Mouse (Mus musculus): ENCODE measurements around the gene Dnaaf3.

- TF ChIP-seq CTCF (IDR thresholded peaks at IDR 0.05; ENCODE audit: control insufficient read depth, insufficient read depth, low read length) (no peak), POLR2A (IDR thresholded peaks at IDR 0.05; ENCODE audit: borderline replicate concordance, control insufficient read depth, low read depth, low read length) (no peak)
These were observed 29.2 kb downstream of the Dnaaf3 start for GRCm38 (mm10) chr7:4503100-4503499.
